Mouse (Mus musculus): ENCODE measurements around the gene Gja8.

The Gja8 gene

GRCm38 (mm10) chr3:96879536-96879935 lies 46.3 kb downstream of the Gja8 start:
- DNase-seq (ENCODE audit: low spot score in 2 of 2), result no peak

DNA sequence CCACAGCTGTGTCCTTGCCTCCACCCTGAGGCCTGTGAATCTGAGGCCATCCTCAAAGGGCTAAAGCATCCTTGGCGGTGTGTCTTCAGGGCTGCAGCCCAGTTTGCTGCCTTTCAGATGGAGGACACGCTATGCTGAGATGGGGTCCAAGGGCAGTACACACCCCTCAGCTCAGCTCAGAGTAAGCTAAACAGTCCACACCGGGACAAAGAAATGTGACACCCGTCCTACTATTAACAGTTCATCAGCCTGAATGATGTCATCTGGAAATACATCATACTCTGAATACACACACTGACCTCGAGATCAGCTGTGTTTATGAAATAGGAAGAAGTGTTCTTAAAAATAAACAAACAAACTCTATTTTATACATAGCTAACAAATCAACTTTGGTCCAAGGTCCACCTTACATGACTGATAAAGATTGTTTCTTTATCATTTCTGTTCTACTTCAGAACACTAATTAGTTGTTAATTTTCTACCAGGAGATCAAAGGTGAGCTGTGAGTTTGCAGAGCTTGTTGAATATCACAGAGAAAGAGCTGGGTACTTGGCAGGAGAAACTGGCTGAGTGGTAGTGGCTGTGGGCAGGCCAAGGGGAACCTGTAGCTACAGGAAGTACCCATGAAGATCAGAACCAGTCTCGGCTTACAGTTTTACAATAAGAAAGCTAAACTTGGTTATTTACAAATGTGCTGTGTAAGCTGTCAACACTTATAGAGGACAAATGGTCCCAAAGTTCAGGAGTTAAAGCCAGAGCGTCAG lies 50.8 kb downstream of the Gja8 start:
- no peak for DNase-seq (ENCODE audit: low spot score in 2 of 2)

GRCm38 (mm10) chr3:96872501-96872900 lies 53.3 kb downstream of the Gja8 start:
- no peak for DNase-seq (ENCODE audit: low spot score in 2 of 2)

- DNase-seq (ENCODE audit: low spot score in 2 of 2), result no peak
These were observed 54.8 kb downstream of the Gja8 start for GRCm38 (mm10) chr3:96871070-96871469.

DNA sequence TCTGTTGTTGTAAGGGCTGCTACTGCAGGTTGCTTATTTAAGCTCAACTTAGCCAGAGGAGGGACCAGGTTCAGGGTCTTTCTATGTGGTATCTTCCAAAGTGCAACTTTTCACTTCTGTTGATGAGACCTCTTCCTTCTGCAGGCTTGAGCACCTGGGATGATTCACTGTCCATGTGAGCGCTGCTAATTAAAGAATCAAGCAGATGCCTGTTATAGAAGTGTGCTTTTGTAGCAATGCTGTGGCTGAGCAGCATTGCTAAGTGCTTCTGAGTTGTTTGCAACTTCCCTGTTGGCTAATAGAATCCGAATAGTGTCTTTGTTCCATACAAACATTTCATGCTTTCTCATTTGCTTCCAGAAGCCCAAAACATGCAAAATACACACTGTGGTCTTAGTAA lies 55.5 kb downstream of the Gja8 start:
- no peak for DNase-seq (ENCODE audit: low spot score in 2 of 2)

DNA sequence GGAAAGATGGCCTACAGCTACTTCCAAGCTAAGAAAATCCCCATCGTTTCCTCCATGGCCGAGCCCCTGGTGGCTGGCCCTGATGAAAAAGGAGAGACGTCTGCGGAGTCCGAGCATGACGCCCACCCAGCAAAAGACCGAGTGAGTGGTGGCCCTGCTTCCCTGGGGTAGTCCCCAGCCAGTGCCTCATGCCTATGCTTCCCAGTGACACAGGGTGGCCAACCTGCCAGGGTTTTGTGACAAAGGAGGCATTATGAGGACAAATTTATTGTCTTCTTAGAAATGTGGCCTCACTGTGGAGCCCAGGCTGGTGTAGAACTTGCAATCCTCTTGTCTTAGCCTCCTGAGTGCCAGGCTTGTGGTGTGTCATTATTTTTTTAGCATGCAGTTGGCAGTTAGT lies 56.7 kb downstream of the Gja8 start:
- DNase-seq (ENCODE audit: low spot score in 2 of 2), result no peak

- DNase-seq (ENCODE audit: low spot score in 2 of 2), result no peak
These were observed 57.3 kb downstream of the Gja8 start for GRCm38 (mm10) chr3:96868566-96868965.

DNA sequence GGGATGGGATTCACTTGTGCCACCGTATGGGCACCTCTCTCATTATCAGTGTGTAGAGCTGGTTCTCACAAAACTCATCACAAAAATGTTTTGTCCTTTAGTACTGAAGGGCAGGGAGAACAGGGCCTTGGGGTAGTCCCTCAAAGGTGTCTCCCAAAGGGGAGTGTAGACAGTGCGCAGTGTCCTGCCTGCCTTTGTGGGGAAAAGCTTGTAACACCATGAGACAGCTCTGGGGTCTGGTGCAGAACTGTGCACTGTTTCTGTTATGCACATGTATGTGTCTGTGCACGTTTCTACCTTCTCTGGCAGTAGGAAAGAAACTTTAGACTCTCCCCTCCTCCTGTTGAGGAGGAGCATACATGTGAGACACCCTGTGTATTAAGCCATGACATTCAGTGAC lies 58.0 kb downstream of the Gja8 start:
- DNase-seq (ENCODE audit: low spot score in 2 of 2), result no peak
